Mouse (Mus musculus) heart, embryonic 13.5 days (tissue): ENCODE measurements around the gene Spem1. TPM values are rescaled to one million over a fixed set of nuclear protein-coding genes. Genes with fewer than 3 reads are reported as not detected.
A peak's percentile ranks its signal among the peaks of the same experiment; 100 is the strongest.

Experiments used
- ATAC-seq: fragments of 200-750 bp; cut with Nextera tagmentation; 2 replicates; pipeline ENCODE4 v1.8.0; 2017; ENCODE audit warnings: moderate TSS enrichment; ENCODE audit not compliant: insufficient number of reproducible peaks, low FRiP score, low TSS enrichment; ENCODE audit errors: extremely low read depth
- H3K27ac ChIP-seq: fragments of 300-500 bp; sonication (generic); replicated peaks from 2 replicates; pipeline ENCODE4 v1.5.1; 2015; ENCODE audit warnings: moderate library complexity, mild to moderate bottlenecking, inconsistent platforms
- H3K27me3 ChIP-seq: fragments of 300-500 bp; sonication (generic); replicated peaks from 2 replicates; pipeline ENCODE4 v1.6.1; 2015; ENCODE audit warnings: mild to moderate bottlenecking, inconsistent platforms
- H3K36me3 ChIP-seq: fragments of 300-500 bp; sonication (generic); 2 replicates; pipeline ENCODE4 v1.6.1; 2015; ENCODE audit warnings: mild to moderate bottlenecking, inconsistent platforms
- H3K4me1 ChIP-seq: fragments of 300-500 bp; sonication (generic); 2 replicates; pipeline ENCODE4 v1.6.1; 2015; ENCODE audit warnings: inconsistent platforms
- H3K4me2 ChIP-seq: fragments of 300-500 bp; sonication (generic); 2 replicates; pipeline ENCODE4 v1.6.1; 2015; ENCODE audit warnings: inconsistent platforms, mild to moderate bottlenecking, moderate library complexity
- H3K4me3 ChIP-seq: fragments of 300-500 bp; sonication (generic); 2 replicates; pipeline ENCODE4 v1.5.1; 2015; ENCODE audit warnings: moderate library complexity, mild to moderate bottlenecking, inconsistent platforms
- H3K9ac ChIP-seq: fragments of 300-500 bp; sonication (generic); 2 replicates; pipeline ENCODE4 v1.6.1; 2015; ENCODE audit warnings: inconsistent platforms, mild to moderate bottlenecking, moderate library complexity
- H3K9me3 ChIP-seq: fragments of 300-500 bp; sonication (generic); 2 replicates; pipeline ENCODE4 v1.6.1; 2016; ENCODE audit warnings: inconsistent platforms
- WGBS: fragments of 180-500 bp; shearing (Covaris S2); methylation state at CpG from one replicate; pipeline ENCODE4 v1.1.7; 2015; ENCODE audit warnings: mixed read lengths; 5-methylcytosine and 5-hydroxymethylcytosine counted together
- polyA plus RNA-seq: library from polyadenylated mRNA; unstranded; fragments of >200 nt; fragmentation: Nextera tagmentation; extraction: Ambion mirVana; gene quantifications from 2 replicates; pipeline ENCODE4 v1.2.1, GENCODE M21; 2015

The Spem1 gene
- polyA plus RNA-seq, 1 experiment from 2014 or later, result not detected

DNA sequence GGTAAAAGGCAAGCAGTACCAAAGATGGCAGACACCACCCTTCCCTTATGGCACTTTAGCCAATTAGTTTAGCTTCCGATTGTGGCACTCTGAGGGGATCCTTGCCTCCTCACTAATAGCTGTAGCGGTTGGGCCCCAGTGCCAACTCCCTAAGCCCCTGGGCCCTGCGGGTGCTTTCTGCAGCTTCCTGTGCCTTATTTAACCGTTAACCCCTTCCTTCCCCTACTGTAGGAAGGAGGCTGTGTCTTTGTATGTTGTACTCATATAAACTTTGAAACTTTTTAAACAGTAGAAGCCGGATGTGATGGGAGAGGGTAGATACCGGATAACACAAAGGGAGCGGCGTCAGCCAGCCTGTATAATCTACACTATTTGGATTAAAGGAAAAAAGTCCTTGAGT, 28.8 kb upstream of the Spem1 start:
- no peak for ATAC-seq
- H3K9me3 ChIP-seq, result no peaks in the 10 kb centered on the region
- peaks cover 59% of the 10 kb centered on the region for H3K4me1 ChIP-seq
- 0 out of 2 replicates have a peak, but pooled peaks cover 3% of the 10 kb centered on the region for H3K27me3 ChIP-seq
- H3K36me3 ChIP-seq, result peaks cover 51% of the 10 kb centered on the region
- H3K4me3 ChIP-seq, result no peak overlapping the region
- H3K27ac ChIP-seq, result no peak overlapping the region
- H3K9ac ChIP-seq, result no peak overlapping the region
- H3K4me2 ChIP-seq, result no peak overlapping the region
- 76% methylated on average over 8 of the region's 8 CpGs for WGBS

DNA sequence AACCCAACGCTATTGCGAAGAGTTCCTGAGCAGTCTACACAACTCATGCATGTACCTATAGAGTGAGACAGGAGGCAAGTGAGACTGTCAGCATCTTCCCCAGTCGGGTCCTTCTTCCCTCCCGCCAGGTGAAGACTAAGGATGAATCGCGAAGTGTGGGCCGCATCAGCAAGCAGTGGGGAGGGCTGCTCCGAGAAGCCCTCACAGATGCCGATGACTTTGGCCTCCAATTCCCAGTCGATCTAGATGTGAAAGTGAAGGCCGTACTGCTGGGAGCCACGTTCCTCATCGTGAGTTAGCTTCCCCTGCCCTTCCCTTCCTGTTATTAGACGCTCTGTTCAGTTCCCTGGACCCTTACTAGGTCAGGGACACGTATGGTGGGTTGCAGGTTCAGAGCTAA, 27.9 kb upstream of the Spem1 start:
- H3K4me2 ChIP-seq, result no peak overlapping the region
- no peaks in the 10 kb centered on the region for H3K9me3 ChIP-seq
- H3K27me3 ChIP-seq, result no peaks in the 10 kb centered on the region
- H3K9ac ChIP-seq, result no peak overlapping the region
- 90% methylated on average over 15 of the region's 15 CpGs for WGBS
- no peak for ATAC-seq
- H3K4me3 ChIP-seq, result no peak overlapping the region
- 0 out of 2 replicates have a peak overlapping the region, but pooled peaks have one; percentile 31 for H3K27ac ChIP-seq
- peaks cover 51% of the 10 kb centered on the region for H3K36me3 ChIP-seq
- peaks cover 56% of the 10 kb centered on the region for H3K4me1 ChIP-seq

DNA sequence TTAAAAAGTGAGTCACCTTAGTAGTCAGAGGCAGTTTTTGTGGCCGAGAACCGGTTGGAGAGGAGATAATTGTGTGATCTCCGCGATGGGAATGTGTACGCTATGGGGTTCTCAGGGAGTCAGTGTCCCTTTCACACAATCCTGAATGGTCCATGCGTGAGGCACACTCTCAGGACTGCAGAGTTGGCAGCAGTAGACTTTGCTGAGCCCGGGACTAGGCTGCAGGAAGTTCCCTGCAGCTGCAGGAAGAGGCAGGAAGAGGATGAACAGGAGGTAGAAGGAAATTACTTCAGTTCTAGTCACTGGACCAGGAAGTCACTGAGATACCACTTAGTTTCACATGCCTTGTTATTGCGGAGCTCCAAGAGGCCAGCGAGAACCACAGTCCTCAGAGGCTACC, 27.1 kb upstream of the Spem1 start:
- Histone ChIP-seq H3K4me1 (peaks cover 52% of the 10 kb centered on the region), H3K4me3 (no peak overlapping the region), H3K36me3 (peaks cover 51% of the 10 kb centered on the region), H3K9me3 (no peaks in the 10 kb centered on the region), H3K27ac (peak overlapping the region; percentile 31), H3K27me3 (no peaks in the 10 kb centered on the region), H3K9ac (no peak overlapping the region), H3K4me2 (peak overlapping the region; percentile 24)
- ATAC-seq, result no peak
- WGBS, result 79% methylated on average over 9 of the region's 9 CpGs

DNA sequence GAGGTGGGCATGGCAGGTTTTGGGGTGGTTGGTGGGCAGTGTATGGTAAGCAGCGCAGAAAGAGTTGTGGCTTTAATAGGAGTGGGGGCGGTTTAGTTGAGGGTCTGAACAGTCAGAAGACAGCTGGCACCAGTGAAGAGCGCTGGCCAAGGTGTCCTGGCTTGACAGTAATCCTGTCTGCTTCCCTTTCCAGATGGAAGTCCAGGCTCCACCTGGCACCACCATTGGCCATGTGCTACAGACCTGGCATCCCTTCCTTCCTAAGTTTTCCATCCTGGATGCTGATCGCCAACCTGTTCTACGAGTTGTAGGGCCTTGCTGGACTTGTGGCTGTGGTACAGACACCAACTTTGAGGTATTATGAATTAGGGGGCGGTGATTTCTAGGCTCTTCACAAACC, 26.0 kb upstream of the Spem1 start:
- H3K4me3 ChIP-seq, result peak overlapping the region; percentile 88
- ATAC-seq, result no peak

DNA sequence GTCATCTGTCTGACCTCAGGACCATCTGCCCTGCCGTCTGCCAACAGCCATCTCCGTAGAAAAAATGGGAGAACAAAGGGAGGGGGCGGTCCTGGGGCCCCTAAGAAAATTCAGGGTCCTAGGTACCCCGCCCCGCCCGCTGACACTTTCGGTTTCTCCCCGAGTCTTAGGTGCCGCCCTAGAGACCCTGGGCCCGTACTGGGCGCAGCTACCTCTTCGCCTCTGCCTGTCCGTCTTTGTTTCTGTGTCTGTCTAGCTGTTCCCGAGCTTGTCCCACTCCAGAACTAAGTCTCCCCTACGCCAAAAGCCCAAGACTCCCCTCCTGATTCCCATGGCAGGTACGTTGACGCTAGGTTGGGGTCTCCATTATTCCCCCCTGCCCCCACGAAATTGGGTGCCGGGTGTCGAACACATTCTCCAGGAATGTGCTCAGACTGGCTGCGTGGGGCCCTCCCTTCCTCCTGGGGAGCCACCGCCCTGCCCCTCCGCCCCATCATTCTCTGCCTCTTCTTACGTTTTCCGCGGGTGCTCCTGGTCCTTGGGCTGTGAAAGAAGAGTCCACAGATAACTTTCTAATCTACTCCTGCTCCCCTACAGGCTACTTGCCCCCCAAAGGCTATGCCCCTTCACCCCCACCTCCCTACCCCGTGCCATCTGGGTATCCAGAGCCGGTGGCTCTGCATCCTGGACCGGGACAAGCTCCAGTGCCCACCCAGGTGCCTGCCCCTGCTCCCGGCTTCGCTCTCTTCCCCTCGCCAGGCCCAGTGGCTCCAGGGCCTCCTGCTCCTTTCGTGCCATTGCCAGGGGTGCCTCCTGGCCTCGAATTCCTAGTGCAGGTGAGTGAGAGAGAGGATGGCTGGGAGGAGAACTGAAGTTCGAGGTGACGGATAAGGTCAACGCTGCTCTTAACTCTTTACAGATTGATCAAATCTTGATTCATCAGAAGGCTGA, 25.0 kb upstream of the Spem1 start:
- peak overlapping the region; percentile 89 for H3K4me2 ChIP-seq
- peak overlapping the region; percentile 94 for H3K9ac ChIP-seq

More for the DNA sequence above, 26.0 kb upstream of the Spem1 start:
- H3K9me3 ChIP-seq, result no peaks in the 10 kb centered on the region
- peak overlapping the region; percentile 94; the same call in 1 of the 2 replicates for H3K9ac ChIP-seq
- H3K27ac ChIP-seq, result no peak overlapping the region
- peaks cover 51% of the 10 kb centered on the region for H3K36me3 ChIP-seq
- H3K4me1 ChIP-seq, result peaks cover 47% of the 10 kb centered on the region
- H3K27me3 ChIP-seq, result no peaks in the 10 kb centered on the region
- peak overlapping the region; percentile 89 for H3K4me2 ChIP-seq
- WGBS, result 97% methylated on average over 6 of the region's 6 CpGs

DNA sequence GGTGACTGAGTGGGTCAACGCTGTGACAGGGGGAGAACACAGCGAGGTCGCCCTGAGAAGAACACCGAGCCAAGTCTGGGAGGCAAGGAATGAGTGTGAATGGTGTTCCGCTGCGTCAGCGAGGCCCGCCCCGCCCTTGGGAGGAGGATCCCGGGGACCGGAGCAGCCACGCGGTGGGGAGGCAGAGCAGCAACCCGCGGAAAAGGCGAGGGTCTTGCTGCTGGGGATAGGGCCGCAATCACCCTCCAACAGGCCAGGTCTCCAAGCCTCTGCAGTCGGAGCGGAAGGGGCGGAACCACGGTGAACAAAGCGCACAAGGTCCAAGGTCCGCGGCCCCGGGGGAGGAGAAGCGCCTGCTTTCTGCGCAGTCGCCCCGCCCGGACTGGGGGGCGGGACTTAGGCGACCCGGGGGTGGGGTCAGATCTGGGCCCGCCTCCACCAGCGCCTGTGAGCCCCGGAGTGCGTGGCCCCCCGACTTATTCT, 24.3 kb upstream of the Spem1 start, which contains the start of gene Plscr3:
TSS of gene Plscr3 (plus strand) at position 179 of the 483 bp plus-strand sequence.
- H3K27me3 ChIP-seq, result no peaks in the 10 kb centered on the region
- peak; percentile 92 for ATAC-seq
- no peaks in the 10 kb centered on the region for H3K9me3 ChIP-seq
- peak within 1 kb of the TSS; percentile 88 for H3K4me3 ChIP-seq
- under 1% methylated on average over 38 of the region's 38 CpGs for WGBS
- H3K9ac ChIP-seq, result peak within 1 kb of the TSS; percentile 94
- H3K4me1 ChIP-seq, result peaks cover 38% of the 10 kb centered on the region
- H3K36me3 ChIP-seq, result peaks cover 37% of the 10 kb centered on the region
- peak within 1 kb of the TSS; percentile 89 for H3K4me2 ChIP-seq
- peak within 1 kb of the TSS; percentile 97 for H3K27ac ChIP-seq

More for the DNA sequence above, 25.0 kb upstream of the Spem1 start:
- Histone ChIP-seq H3K9me3 (no peaks in the 10 kb centered on the region), H3K4me1 (peaks cover 38% of the 10 kb centered on the region), H3K4me3 (peak overlapping the region; percentile 88), H3K27ac (peak overlapping the region; percentile 97), H3K36me3 (peaks cover 45% of the 10 kb centered on the region), H3K27me3 (no peaks in the 10 kb centered on the region)
- peak; percentile 34 for ATAC-seq
- 12% methylated on average over 37 of the region's 37 CpGs for WGBS

DNA sequence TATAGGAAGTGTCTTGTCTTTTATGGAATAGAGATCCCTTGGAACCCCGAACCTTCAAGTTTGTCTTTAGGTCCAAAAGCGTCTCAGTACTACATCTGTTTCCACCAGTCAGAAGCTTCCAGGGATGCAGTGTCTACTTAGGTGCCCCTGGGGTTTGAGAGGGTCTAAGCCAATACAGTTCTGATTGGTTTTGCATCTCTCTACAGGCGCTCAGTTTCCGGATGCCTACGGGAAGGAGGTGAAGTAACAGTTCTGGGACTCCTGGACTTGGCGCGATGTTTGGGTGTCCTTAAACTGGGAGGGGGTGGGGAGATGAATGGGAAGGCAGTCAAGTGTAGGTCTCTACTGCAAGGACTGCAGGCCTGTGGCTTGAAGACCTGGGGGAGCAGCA, 16.7 kb upstream of the Spem1 start:
- H3K27me3 ChIP-seq, result peaks cover 34% of the 10 kb centered on the region
- no peaks in the 10 kb centered on the region for H3K9me3 ChIP-seq
- peak overlapping the region; percentile 84 for H3K9ac ChIP-seq
- no peaks in the 10 kb centered on the region for H3K36me3 ChIP-seq
- ATAC-seq, result no peak
- H3K4me2 ChIP-seq, result peak overlapping the region; percentile 88
- H3K4me1 ChIP-seq, result peaks cover 46% of the 10 kb centered on the region
- peak overlapping the region; percentile 64 for H3K4me3 ChIP-seq
- 2% methylated on average over 7 of the region's 7 CpGs for WGBS
- peak overlapping the region; percentile 85 for H3K27ac ChIP-seq

DNA sequence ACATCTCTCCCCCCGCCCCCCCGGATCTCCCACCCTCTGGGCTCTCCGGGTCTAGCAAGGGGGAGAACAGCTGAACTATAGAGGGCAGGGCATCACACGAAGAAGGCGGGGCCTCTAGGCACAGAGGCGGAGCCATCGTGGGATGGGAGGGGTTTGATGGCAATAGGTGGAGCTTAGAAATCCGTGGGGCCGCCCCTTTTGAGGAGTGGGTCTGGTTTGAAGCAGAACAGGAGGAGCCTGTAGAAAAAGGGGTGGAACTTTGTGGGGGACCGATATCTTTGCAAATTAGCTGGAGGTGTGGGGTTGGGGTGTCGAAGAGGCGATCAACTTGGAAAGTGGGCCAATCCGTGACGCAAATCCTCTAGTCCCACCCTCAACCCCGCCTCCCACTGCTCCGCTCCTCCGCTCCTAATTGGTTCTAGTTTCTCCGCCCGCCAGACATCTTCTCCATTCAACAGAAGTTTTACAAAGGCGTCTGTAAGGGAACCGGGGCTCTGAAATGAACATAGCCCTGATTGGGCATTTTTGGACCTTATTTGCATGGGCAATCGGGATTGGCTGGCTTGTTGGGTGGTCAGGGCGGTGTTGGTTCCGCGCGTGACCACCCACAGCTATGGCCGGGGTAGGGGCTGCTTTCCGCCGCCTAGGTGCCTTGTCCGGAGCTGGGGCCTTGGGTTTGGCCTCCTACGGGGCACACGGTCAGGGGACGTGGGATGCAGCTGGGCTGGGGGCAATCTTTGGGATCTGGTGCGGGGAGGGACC, 16.2 kb upstream of the Spem1 start, which contains the start of gene Tmem256:
TSS of gene Tmem256 (plus strand) at position 563 of the 762 bp plus-strand sequence.
- Histone ChIP-seq H3K4me1 (peaks cover 50% of the 10 kb centered on the region), H3K9me3 (no peaks in the 10 kb centered on the region), H3K27ac (peak within 1 kb of the TSS; percentile 85), H3K9ac (peak within 1 kb of the TSS; percentile 84), H3K27me3 (peaks cover 40% of the 10 kb centered on the region), H3K4me2 (peak within 1 kb of the TSS; percentile 88), H3K36me3 (0 out of 2 replicates have a peak, but pooled peaks cover 3% of the 10 kb centered on the region), H3K4me3 (peak within 1 kb of the TSS; percentile 64)
- WGBS, result under 1% methylated on average over 34 of the region's 34 CpGs
- ATAC-seq, result peak; percentile 90

DNA sequence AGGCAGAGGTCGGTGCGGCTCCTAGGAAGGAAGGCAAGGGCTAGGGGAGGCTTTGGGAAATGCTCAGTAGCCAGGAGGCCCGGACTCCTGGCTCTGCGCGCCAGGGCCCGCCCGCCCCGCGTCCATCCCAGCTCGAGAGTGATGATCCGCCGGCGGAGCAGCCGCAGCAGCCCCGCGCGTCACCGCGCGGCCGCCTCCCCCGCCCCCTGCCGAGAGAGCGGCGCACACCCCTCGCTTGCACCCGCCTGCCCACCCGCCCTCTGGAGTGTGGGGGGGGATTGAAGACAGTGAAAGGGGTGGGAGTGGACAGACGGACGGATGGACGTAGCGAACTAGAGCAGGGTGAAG, 15.6 kb upstream of the Spem1 start, which contains the start of gene Nlgn2:
TSS of gene Nlgn2 (minus strand) at position 181 of the 348 bp plus-strand sequence.
- H3K27ac ChIP-seq, result peak within 1 kb of the TSS; percentile 85
- H3K36me3 ChIP-seq, result peaks cover 8% of the 10 kb centered on the region; the same call in 1 of the 2 replicates
- WGBS, result 0% methylated on average over 31 of the region's 32 CpGs
- H3K9ac ChIP-seq, result peak within 1 kb of the TSS; percentile 84
- peaks cover 46% of the 10 kb centered on the region for H3K27me3 ChIP-seq
- peak; percentile 59; the same call in 1 of the 2 replicates for ATAC-seq
- H3K9me3 ChIP-seq, result no peaks in the 10 kb centered on the region
- peak within 1 kb of the TSS; percentile 88 for H3K4me2 ChIP-seq
- H3K4me3 ChIP-seq, result peak within 1 kb of the TSS; percentile 64
- peaks cover 50% of the 10 kb centered on the region for H3K4me1 ChIP-seq

DNA sequence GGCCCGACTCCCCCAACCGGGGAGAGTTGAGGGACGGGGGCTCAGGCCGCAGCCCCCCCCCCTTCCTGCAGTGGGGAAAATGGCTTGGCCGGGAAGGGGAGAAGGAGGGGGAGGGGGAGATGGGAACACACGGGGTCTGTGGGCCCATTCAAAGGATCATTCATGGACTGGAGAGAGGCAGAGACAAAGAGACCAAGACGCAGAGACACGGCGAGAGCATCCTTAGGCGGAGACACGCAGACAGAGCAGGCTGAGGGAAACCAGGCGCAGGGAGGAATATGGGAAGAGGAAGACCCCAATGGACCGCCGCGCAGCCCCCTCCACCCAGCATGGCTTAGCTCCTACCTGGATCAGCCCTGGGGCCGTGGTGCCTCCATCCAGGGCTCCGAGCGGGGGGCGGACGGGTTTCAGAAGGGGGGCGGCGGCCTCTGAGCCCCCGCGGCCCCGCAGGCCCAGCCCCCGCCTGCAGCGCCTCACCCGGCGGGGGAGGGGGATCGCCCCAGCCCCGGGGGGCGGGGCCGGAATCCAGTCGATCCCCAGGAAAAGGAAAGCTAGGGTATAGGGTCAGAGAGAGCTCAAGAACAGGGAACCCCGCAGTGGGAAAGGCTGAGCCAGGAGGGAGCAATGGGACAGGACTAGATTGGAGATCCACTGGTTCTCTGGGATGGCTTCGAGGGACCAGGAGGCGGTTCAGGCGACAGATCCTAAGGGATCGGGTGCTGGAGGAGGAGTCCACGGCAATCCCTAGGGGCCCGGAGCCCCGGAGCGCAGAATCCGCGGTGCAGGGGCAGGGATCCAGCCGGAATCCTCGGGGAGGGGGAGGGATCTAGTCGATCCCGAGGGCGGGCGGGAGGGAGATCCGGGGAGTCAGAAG, 15.0 kb upstream of the Spem1 start:
- H3K9me3 ChIP-seq, result no peaks in the 10 kb centered on the region
- H3K4me1 ChIP-seq, result peaks cover 50% of the 10 kb centered on the region
- peaks cover 9% of the 10 kb centered on the region; the same call in 1 of the 2 replicates for H3K36me3 ChIP-seq
- H3K27ac ChIP-seq, result peak overlapping the region; percentile 69
- H3K4me2 ChIP-seq, result peak overlapping the region; percentile 88
- peak overlapping the region; percentile 64 for H3K4me3 ChIP-seq
- H3K27me3 ChIP-seq, result peaks cover 52% of the 10 kb centered on the region
- no peak for ATAC-seq
- H3K9ac ChIP-seq, result peak overlapping the region; percentile 84
- 1% methylated on average over 51 of the region's 52 CpGs for WGBS
